Mouse (Mus musculus): Measurements from ENCODE around the gene Asphd1.

Asphd1 gene

DNA sequence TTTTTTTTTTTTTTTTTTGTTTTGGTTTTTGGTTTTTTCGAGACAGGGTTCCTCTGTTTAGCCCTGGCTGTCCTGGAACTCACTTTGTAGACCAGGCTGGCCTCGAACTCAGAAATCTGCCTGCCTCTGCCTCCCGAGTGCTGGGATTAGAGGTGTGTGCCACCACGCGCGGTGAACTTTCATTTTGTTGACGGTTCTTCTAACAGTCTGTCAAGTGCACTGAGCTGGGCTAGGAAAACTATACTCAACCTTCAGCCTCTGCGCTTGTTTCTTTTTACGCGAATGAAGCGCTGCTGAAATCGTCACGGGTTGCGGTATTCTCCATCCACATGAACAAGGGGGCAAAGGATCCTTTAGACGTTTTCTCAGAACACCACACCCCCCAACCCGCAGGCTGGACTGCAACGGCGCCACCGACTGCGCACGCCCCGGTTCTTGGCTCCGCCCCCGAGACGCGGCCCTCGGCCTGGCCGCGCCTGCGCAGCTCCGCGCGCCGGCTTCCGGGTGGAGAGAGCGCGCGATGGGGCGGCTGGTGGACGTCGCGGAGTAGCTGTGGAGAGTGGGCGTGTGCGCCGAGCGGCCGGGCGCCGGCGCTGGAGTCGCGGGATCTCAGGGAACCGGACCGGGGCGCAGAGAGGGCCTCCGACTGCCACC, 20.9 kb downstream of the Asphd1 start, which contains the start of gene Kctd13:
Kctd13 (plus strand) TSS at position 496 of the 654 bp plus-strand sequence.
- no peak for TF ChIP-seq GATA4 (IDR thresholded peaks at IDR 0.05; ENCODE audit: insufficient replicate concordance, low read length)

DNA sequence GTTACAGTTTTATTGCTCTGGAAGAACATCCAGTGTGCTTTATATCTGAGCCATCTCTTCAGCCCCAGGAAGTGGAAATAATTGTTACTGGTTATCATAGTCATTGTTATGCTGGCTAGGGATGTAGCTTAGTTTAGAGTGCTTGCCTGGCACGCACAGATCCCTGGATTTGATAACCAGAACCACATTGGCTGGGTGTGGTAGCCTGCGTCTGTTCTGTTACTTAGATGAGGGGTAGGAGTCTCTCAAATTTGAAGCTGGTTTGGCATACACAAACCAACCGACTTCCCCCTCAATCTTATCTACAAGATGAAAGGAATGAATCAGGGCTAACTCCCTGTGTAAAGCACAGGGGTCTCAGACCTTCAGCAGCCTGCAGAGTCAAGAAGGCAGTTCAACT, 23.1 kb downstream of the Asphd1 start:
- no peak for TF ChIP-seq GATA4 (IDR thresholded peaks at IDR 0.05; ENCODE audit: insufficient replicate concordance, low read length)

DNA sequence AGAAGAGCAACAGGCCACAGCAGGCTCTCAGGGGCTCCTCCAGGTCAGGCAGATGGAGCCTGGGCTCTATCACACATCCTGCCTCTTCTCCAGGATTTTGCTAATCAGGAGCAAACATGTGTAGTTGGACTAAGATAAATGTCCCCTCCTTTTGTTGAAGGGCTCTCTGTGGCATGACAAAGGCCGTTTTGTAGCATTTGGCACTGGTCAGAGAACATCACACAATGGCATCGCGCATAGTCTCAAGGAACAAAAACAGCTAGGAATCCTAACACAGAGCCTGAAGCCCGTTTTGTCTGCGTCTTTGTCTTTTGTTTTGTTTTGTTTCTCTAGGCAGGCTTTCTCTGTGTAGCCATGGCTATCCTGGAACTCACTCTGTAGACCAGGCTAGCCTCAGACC, 25.4 kb downstream of the Asphd1 start:
- TF ChIP-seq GATA4 (IDR thresholded peaks at IDR 0.05; ENCODE audit: insufficient replicate concordance, low read length), result no peak; the same call in 1 of the 2 replicates

DNA sequence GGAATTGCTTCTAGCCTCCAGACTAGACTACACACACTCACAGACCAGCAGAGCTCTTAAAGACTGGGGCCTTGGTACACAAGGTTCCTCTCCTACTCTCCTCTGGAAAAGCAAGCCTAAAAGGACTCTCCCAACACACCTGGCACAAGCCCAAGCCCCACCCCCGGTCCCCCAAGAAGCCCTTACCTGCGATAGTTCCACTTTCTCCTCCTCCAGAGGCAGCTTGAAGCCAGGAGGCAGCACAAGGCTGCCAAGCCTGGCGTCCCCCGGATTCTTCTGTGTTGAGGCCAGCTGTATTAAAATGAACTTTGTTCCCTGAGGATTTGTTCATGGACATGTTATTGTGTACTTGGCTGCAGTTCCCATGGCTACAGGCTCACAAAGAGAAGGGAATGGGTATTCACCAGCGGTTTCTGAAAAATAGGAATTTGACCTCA, 26.7 kb downstream of the Asphd1 start, which contains the start of gene Tmem219:
Tmem219 (minus strand) TSS at position 294 of the 437 bp plus-strand sequence.
- TF ChIP-seq GATA4 (IDR thresholded peaks at IDR 0.05; ENCODE audit: insufficient replicate concordance, low read length), result no peak

DNA sequence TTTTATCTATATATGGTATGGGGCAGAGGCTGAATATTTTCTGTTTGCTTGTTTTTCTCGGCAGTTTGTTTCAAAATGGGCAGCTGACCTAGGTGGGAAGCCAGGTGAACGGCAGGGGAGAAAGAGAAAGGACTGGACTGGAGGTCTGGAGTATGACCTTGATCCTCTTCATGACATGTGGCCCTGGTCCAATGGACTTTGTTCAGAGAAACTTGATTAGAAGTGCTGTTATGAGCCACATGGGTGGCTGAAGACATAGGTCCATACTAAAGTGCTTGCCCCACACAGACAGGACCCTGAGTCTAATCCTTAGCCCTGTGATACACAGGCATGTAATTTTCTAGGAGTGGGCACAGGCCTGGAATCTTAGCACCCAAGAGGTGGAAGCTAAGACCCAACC, 27.8 kb downstream of the Asphd1 start:
- TF ChIP-seq GATA4 (IDR thresholded peaks at IDR 0.05; ENCODE audit: insufficient replicate concordance, low read length), result peak; percentile 34; the same call in 1 of the 2 replicates

DNA sequence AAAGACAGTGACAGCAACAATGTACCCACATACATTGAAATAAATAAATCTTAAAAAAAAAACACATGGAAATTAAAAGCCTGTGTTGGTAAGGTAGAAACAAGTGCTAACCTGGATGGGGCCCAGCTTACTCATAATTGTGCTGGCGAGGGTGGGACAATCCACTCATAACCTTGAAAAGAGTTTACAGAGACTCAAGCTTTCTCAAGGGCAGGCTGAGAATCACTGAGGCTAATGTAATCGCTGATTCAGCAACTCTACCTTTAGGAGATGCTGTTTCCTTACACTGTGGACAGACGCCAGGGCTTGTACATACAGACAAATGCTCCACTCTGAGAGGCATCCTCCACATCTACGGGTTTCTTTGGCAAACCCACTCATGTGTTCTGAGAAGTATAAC, 29.4 kb downstream of the Asphd1 start:
- no peak for TF ChIP-seq GATA4 (IDR thresholded peaks at IDR 0.05; ENCODE audit: insufficient replicate concordance, low read length)

DNA sequence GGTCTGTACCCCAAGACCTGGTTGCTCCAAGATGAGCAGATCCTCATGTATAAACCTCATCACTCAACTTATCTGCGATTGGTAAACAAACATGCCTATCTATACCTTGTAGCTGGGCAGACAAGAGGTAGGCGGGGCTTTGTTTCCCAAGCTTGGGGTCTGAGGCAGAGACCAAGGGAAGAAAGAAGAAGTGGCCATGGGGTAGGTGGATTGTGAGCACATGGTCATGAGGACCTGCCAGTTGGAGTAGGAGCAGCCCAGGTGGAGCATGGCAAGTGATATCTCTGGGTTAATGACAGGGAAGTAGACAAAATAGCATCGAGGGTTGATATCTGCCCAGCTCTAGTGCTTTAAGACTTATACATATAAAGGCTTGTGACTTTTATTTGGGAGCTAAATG, 34.5 kb downstream of the Asphd1 start:
- no peak for TF ChIP-seq GATA4 (IDR thresholded peaks at IDR 0.05; ENCODE audit: insufficient replicate concordance, low read length)

DNA sequence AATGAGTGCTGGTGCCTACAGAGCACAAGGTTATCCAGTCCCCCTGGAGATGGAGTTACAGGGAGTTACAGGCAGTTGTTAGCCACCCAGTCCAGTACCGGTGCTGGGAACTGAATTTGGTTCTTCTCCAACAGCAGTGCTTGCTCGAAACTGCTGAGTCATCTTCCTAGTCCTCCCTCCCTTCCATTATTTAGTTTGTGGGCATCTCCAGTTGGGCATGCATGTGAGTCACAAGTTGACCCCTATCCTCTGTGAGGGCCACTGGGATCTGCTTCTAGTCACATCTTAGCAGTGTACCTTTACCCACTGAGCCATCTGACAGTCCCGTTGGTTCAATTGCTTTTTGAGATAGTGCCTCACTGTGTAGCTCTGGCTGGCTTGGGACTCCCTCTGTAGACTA, 43.8 kb downstream of the Asphd1 start:
- no peak for TF ChIP-seq GATA4 (IDR thresholded peaks at IDR 0.05; ENCODE audit: insufficient replicate concordance, low read length)

DNA sequence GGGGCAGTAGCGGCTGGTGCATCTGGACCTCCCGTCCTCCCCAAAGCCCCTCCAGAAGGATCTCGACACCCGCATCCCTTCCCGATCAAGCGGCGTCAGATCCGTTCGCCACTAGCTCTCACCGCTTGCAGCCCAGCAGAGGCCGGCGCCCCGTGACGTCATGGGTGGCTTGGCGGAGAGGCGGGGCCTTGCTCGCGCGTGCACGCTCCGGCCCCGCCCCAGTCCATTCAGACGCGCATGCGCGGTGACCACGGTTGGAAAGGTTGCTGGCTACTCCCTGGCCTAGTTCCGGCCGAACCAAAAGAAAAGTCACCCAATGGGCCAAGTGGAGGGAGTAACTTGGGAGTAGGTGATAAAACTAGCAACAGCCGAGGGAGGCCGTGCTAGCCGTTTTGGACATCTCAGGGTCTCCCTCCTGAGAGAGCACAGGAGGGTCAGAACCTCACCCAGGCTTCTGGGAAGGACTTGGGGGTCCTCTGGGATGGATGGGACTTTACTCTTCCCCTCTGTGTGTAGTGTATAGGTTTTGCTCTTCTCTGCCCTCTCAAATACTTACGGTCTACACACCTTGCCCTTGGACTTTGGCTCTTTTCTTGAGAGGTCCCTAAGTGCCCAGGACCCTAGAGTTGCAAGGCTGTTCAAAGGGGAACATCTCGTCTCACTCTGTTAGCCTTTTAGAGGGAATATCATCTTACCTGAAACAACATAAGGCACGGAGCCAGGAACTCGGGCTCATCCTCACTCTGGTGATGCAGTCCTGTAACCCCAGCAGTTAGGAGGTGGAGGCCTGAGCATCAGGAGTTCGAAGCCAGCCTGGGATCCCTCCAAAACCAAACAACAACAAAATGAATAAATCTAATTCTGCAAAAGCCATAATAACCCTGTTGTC, 51.0 kb downstream of the Asphd1 start:
- no peak for TF ChIP-seq GATA4 (IDR thresholded peaks at IDR 0.05; ENCODE audit: insufficient replicate concordance, low read length)

DNA sequence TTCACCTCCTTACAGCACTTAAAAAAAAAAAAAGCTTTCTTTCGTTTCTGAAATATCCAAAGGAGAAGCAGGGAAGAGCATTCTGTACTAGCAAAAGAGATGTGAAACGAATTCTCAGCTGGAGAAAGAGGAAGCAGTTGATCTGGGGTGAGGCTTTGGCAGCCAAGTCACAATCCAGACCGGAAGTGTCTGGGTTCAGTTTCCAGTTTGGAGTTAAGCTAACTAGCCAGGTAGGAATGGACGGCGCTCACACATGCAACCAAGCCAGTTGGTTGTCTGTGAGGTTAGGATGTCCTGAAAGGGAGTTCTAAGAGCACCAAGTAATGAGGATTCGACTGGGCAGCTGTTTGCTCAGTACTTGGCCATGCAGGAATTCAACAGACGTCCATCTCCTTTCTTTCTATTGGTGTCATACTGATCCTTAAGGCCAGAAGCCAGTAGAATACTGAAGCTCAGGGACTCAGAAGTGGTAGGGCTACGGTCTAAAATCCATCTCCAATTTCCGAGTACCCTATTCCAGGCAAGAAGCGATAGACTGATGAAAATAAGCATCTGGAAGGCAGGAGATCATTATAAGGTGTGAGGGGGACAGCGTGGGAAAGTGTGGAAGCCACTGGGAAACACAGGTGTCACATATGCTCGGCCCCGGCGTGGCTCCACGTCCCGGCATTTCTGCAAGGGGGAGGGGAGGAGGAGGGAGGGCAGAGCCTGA, 51.8 kb downstream of the Asphd1 start:
- no peak for TF ChIP-seq GATA4 (IDR thresholded peaks at IDR 0.05; ENCODE audit: insufficient replicate concordance, low read length)

DNA sequence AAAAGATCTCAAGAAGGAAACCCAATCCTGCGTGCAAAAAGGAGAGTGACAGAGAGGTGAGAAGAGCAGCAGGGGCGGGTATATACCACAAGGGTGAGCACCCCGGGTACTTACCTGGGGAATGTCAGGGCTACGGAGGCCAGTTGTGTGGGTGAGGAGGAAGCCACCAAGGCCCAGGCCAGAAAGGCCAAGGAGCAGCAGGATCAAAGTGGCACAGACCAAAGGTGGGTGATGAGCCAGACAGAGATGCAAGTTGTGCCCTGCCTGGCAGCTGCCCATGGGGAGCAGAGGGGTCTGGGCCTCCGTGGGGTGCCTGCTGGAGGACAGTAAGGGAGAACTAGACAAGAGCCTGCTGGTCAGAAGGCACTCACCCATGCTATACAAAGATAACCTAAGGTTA, 52.5 kb downstream of the Asphd1 start:
- TF ChIP-seq GATA4 (IDR thresholded peaks at IDR 0.05; ENCODE audit: insufficient replicate concordance, low read length), result no peak
